Mouse (Mus musculus) heart, embryonic 16.5 days (tissue): Measurements from ENCODE around the gene Dstyk. TPM values are rescaled to one million over a fixed set of nuclear protein-coding genes. Genes with fewer than 3 reads are reported as not detected.

Experiments used
- ATAC-seq: fragments of 200-750 bp; cut with Nextera tagmentation; replicated peaks from 2 replicates; pipeline ENCODE4 v1.8.0; 2017; ENCODE audit warnings: moderate number of reproducible peaks; ENCODE audit not compliant: insufficient read depth, low FRiP score; ENCODE audit errors: extremely low read depth
- H3K27ac ChIP-seq: fragments of 300-500 bp; sonication (generic); 2 replicates; pipeline ENCODE4 v1.5.1; 2014; ENCODE audit warnings: mild to moderate bottlenecking, low read length, control low read depth, moderate library complexity
- H3K27me3 ChIP-seq: fragments of 300-500 bp; sonication (generic); 2 replicates; pipeline ENCODE4 v1.6.1; 2014; ENCODE audit warnings: low read length, mixed read lengths; ENCODE audit not compliant: control insufficient read depth, insufficient read depth
- H3K36me3 ChIP-seq: fragments of 300-500 bp; sonication (generic); 2 replicates; pipeline ENCODE4 v1.6.1; 2014; ENCODE audit not compliant: control insufficient read depth, insufficient read depth
- H3K4me1 ChIP-seq: fragments of 300-500 bp; sonication (generic); 2 replicates; pipeline ENCODE4 v1.6.1; 2014; ENCODE audit warnings: low read length, mixed read lengths; ENCODE audit not compliant: control insufficient read depth, insufficient read depth
- H3K4me2 ChIP-seq: fragments of 300-500 bp; sonication (generic); 2 replicates; pipeline ENCODE4 v1.6.1; 2014; ENCODE audit warnings: low read depth, mild to moderate bottlenecking, control low read depth, low read length
- H3K4me3 ChIP-seq: fragments of 300-500 bp; sonication (generic); 2 replicates; pipeline ENCODE4 v1.5.1; 2014; ENCODE audit warnings: mild to moderate bottlenecking, control low read depth, low read length
- H3K9ac ChIP-seq: fragments of 300-500 bp; sonication (generic); 2 replicates; pipeline ENCODE4 v1.6.1; 2014; ENCODE audit warnings: low read length, control low read depth
- H3K9me3 ChIP-seq: fragments of 300-500 bp; sonication (generic); replicated peaks from 2 replicates; pipeline ENCODE4 v1.6.1; 2016; ENCODE audit warnings: low read length; ENCODE audit not compliant: control insufficient read depth
- WGBS: fragments of 180-500 bp; shearing (Covaris S2); extraction: QIAGEN DNeasy Blood & Tissue Kit; methylation state at CpG from one replicate; pipeline ENCODE4 v1.1.7; 2014; 5-methylcytosine and 5-hydroxymethylcytosine counted together
- polyA plus RNA-seq: library from polyadenylated mRNA; unstranded; fragments of >200 nt; fragmentation: Nextera tagmentation; extraction: Ambion mirVana; gene quantifications from 2 replicates; pipeline ENCODE4 v1.2.1, GENCODE M21; 2015

The Dstyk gene
- polyA plus RNA-seq, 1 experiment from 2014 or later = 9.1 TPM

GRCm38 (mm10) chr1:132396705-132397104, 20.6 kb upstream of the Dstyk start:
- 61% methylated on average over 2 of the region's 2 CpGs for WGBS
- no peak for ATAC-seq
- H3K4me1 ChIP-seq = no peaks in the 10 kb centered on the region
- no peaks in the 10 kb centered on the region for H3K36me3 ChIP-seq
- no peaks in the 10 kb centered on the region for H3K27me3 ChIP-seq
- H3K27ac ChIP-seq = no peak overlapping the region
- H3K9me3 ChIP-seq = 0 out of 2 replicates have a peak, but pooled peaks cover 8% of the 10 kb centered on the region
- H3K9ac ChIP-seq = no peak overlapping the region
- H3K4me2 ChIP-seq = no peak overlapping the region
- H3K4me3 ChIP-seq = no peak overlapping the region

- Histone ChIP-seq H3K4me3 (no peak overlapping the region), H3K27me3 (0 out of 2 replicates have a peak, but pooled peaks cover 3% of the 10 kb centered on the region), H3K36me3 (no peaks in the 10 kb centered on the region), H3K4me2 (no peak overlapping the region), H3K9me3 (0 out of 2 replicates have a peak, but pooled peaks cover 8% of the 10 kb centered on the region), H3K9ac (no peak overlapping the region), H3K27ac (no peak overlapping the region), H3K4me1 (no peaks in the 10 kb centered on the region)
- WGBS = 58% methylated on average over 1 of the region's 1 CpGs
- no peak for ATAC-seq
Measured at GRCm38 (mm10) chr1:132400538-132400937, 16.8 kb upstream of the Dstyk start.

GRCm38 (mm10) chr1:132401843-132402242, 15.5 kb upstream of the Dstyk start:
- 82% methylated on average over 1 of the region's 1 CpGs for WGBS
- H3K4me1 ChIP-seq = no peaks in the 10 kb centered on the region
- H3K27me3 ChIP-seq = 0 out of 2 replicates have a peak, but pooled peaks cover 3% of the 10 kb centered on the region
- H3K9ac ChIP-seq = no peak overlapping the region
- no peak overlapping the region for H3K4me2 ChIP-seq
- H3K9me3 ChIP-seq = 0 out of 2 replicates have a peak, but pooled peaks cover 8% of the 10 kb centered on the region
- no peak for ATAC-seq
- no peak overlapping the region for H3K4me3 ChIP-seq
- H3K36me3 ChIP-seq = no peaks in the 10 kb centered on the region
- no peak overlapping the region for H3K27ac ChIP-seq

GRCm38 (mm10) chr1:132410657-132411056, 6.7 kb upstream of the Dstyk start:
- Histone ChIP-seq H3K9ac (no peak overlapping the region), H3K27me3 (no peaks in the 10 kb centered on the region), H3K4me3 (no peak overlapping the region), H3K9me3 (no peaks in the 10 kb centered on the region), H3K4me1 (no peaks in the 10 kb centered on the region), H3K36me3 (no peaks in the 10 kb centered on the region), H3K27ac (no peak overlapping the region), H3K4me2 (no peak overlapping the region)
- WGBS = 74% methylated on average over 3 of the region's 3 CpGs
- no peak for ATAC-seq

- Histone ChIP-seq H3K4me2 (peak overlapping the region; percentile 74), H3K27ac (no peak overlapping the region), H3K4me1 (peaks cover 12% of the 10 kb centered on the region), H3K9ac (no peak overlapping the region), H3K27me3 (no peaks in the 10 kb centered on the region), H3K36me3 (no peaks in the 10 kb centered on the region), H3K9me3 (no peaks in the 10 kb centered on the region), H3K4me3 (peak overlapping the region; percentile 77; the same call in 1 of the 2 replicates)
- ATAC-seq = no peak
- 54% methylated on average over 8 of the region's 8 CpGs for WGBS
Measured at GRCm38 (mm10) chr1:132416244-132416942, 962 bp upstream of the Dstyk start.

GRCm38 (mm10) chr1:132416943-132417290, 438 bp upstream of the Dstyk start:
- H3K27ac ChIP-seq = peak overlapping the region; percentile 95
- peaks cover 12% of the 10 kb centered on the region for H3K4me1 ChIP-seq
- H3K4me2 ChIP-seq = peak overlapping the region; percentile 74
- no peak for ATAC-seq
- no peaks in the 10 kb centered on the region for H3K9me3 ChIP-seq
- H3K9ac ChIP-seq = peak overlapping the region; percentile 93
- H3K4me3 ChIP-seq = peak overlapping the region; percentile 77
- no peaks in the 10 kb centered on the region for H3K36me3 ChIP-seq
- no peaks in the 10 kb centered on the region for H3K27me3 ChIP-seq
- WGBS = 13% methylated on average over 6 of the region's 6 CpGs

GRCm38 (mm10) chr1:132420206-132420605, 2.9 kb downstream of the Dstyk start:
- ATAC-seq = no peak
- no peaks in the 10 kb centered on the region for H3K27me3 ChIP-seq
- H3K4me1 ChIP-seq = peaks cover 12% of the 10 kb centered on the region
- H3K9ac ChIP-seq = no peak overlapping the region
- WGBS = 81% methylated on average over 2 of the region's 2 CpGs
- no peak overlapping the region for H3K4me2 ChIP-seq
- H3K36me3 ChIP-seq = peaks cover 4% of the 10 kb centered on the region
- H3K4me3 ChIP-seq = no peak overlapping the region
- no peaks in the 10 kb centered on the region for H3K9me3 ChIP-seq
- no peak overlapping the region for H3K27ac ChIP-seq

- no peak overlapping the region for H3K4me3 ChIP-seq
- H3K36me3 ChIP-seq = peaks cover 4% of the 10 kb centered on the region
- WGBS = 83% methylated on average over 7 of the region's 7 CpGs
- H3K9ac ChIP-seq = no peak overlapping the region
- peaks cover 12% of the 10 kb centered on the region for H3K4me1 ChIP-seq
- no peak overlapping the region for H3K27ac ChIP-seq
- H3K4me2 ChIP-seq = no peak overlapping the region
- ATAC-seq = no peak
- H3K9me3 ChIP-seq = no peaks in the 10 kb centered on the region
- H3K27me3 ChIP-seq = no peaks in the 10 kb centered on the region
Measured at GRCm38 (mm10) chr1:132420662-132421061, 3.3 kb downstream of the Dstyk start.

- Histone ChIP-seq H3K4me1 (peaks cover 5% of the 10 kb centered on the region), H3K36me3 (peaks cover 4% of the 10 kb centered on the region), H3K9ac (no peak overlapping the region), H3K9me3 (no peaks in the 10 kb centered on the region), H3K4me3 (no peak overlapping the region), H3K4me2 (no peak overlapping the region), H3K27me3 (no peaks in the 10 kb centered on the region), H3K27ac (no peak overlapping the region)
- ATAC-seq = no peak
- 92% methylated on average over 5 of the region's 5 CpGs for WGBS
Measured at GRCm38 (mm10) chr1:132422912-132423696, 5.7 kb downstream of the Dstyk start.
